Mouse (Mus musculus): ENCODE data around the gene Rarres2.

DNA sequence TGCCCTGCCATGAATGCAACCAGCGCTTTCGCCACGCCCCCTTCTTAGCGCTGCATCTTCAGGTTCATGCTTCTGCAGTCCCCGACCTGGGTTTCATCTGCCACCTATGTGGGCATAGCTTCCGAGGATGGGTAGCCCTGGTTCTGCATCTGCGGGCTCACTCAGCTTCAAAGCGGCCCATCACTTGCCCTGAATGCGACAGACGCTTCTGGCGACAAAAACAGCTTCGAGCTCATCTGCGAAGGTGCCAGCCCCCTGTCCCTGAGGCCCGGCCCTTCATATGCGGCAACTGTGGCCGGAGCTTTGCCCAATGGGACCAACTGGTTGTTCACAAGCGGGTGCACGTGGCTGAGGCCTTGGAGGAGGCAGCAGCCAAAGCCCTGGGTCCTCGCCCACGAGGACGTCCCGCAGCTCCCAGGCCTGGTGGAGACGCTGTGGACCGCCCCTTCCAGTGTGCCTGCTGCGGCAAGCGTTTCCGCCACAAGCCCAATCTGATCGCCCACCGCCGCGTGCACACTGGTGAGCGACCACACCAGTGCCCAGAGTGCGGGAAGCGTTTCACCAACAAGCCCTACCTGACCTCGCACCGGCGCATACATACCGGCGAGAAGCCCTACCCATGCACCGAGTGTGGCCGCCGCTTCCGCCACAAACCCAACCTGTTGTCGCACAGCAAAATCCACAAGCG, 24.1 kb upstream of the Rarres2 start:
- no peak for TF ChIP-seq EP300 (IDR thresholded peaks at IDR 0.05; ENCODE audit: low read depth)
- TF ChIP-seq CTCF (IDR thresholded peaks at IDR 0.05; ENCODE audit: low read depth), result no peak
